Mouse (Mus musculus) gastrocnemius, postnatal 4 days (tissue): ENCODE measurements around the gene Tbc1d9. TPM values are rescaled to one million over a fixed set of nuclear protein-coding genes. Genes with fewer than 3 reads are reported as not detected.

Source experiments
- DNase-seq, 2 experiments: peaks; one replicate each; pipeline ENCODE4 v3.0.0; 2021 to 2022; ENCODE audit warnings: low spot score in 2 of 2, mixed read lengths in 2 of 2
- total RNA-seq, 2 experiments: library from RNA; stranded (reverse); gene quantifications; 2 replicates each; pipeline ENCODE4 v1.2.3; 2021

Gene Tbc1d9
- total RNA-seq, 2 experiments from 2014 or later = 4.5 TPM

GRCm38 (mm10) chr8:83224754-83225416 is 59.7 kb downstream of the Tbc1d9 start:
- no peak for DNase-seq

- DNase-seq = no peak
Observed at GRCm38 (mm10) chr8:83225598-83225997, 60.4 kb downstream of the Tbc1d9 start.

GRCm38 (mm10) chr8:83227336-83227735 is 62.2 kb downstream of the Tbc1d9 start:
- no peak for DNase-seq

GRCm38 (mm10) chr8:83233099-83233498 is 67.9 kb downstream of the Tbc1d9 start:
- no peak for DNase-seq

GRCm38 (mm10) chr8:83239341-83239740 is 74.2 kb downstream of the Tbc1d9 start:
- no peak for DNase-seq

- DNase-seq = no peak
Observed at GRCm38 (mm10) chr8:83244151-83244550, 79.0 kb downstream of the Tbc1d9 start.

- no peak for DNase-seq
Observed at GRCm38 (mm10) chr8:83250858-83251257, 85.7 kb downstream of the Tbc1d9 start.

GRCm38 (mm10) chr8:83251362-83252246 is 86.5 kb downstream of the Tbc1d9 start:
- no peak for DNase-seq

GRCm38 (mm10) chr8:83252791-83253190 is 87.6 kb downstream of the Tbc1d9 start:
- DNase-seq = no peak

- DNase-seq = no peak
Observed at GRCm38 (mm10) chr8:83257631-83258030, 92.5 kb downstream of the Tbc1d9 start.

- DNase-seq = peak in 1 of 2 experiments; percentile 40
Observed at GRCm38 (mm10) chr8:83260418-83261215, 95.5 kb downstream of the Tbc1d9 start.

GRCm38 (mm10) chr8:83271172-83271571 is 106.0 kb downstream of the Tbc1d9 start:
- DNase-seq = no peak

- DNase-seq = no peak
Observed at GRCm38 (mm10) chr8:83272464-83272863, 107.3 kb downstream of the Tbc1d9 start.

- no peak for DNase-seq
Observed at GRCm38 (mm10) chr8:83274470-83274869, 109.3 kb downstream of the Tbc1d9 start.

GRCm38 (mm10) chr8:83278431-83278830 is 113.3 kb downstream of the Tbc1d9 start:
- DNase-seq = no peak

- no peak for DNase-seq
Observed at GRCm38 (mm10) chr8:83285391-83285790, 120.2 kb downstream of the Tbc1d9 start.

GRCm38 (mm10) chr8:83290176-83290575 is 125.0 kb downstream of the Tbc1d9 start, which contains the start of gene Ucp1:
Gene Ucp1 (plus strand): TSS chr8:83290352.
- DNase-seq = no peak

GRCm38 (mm10) chr8:83297375-83297774 is 132.2 kb downstream of the Tbc1d9 start:
- DNase-seq = no peak

GRCm38 (mm10) chr8:83300135-83300534 is 135.0 kb downstream of the Tbc1d9 start:
- no peak for DNase-seq

- no peak for DNase-seq
Observed at GRCm38 (mm10) chr8:83304946-83305345, 139.8 kb downstream of the Tbc1d9 start.

- no peak for DNase-seq
Observed at GRCm38 (mm10) chr8:83309836-83310235, 144.7 kb downstream of the Tbc1d9 start.
